Mouse (Mus musculus) kidney, embryonic 14.5 days (tissue): ENCODE data around the gene Slc25a41. TPM values are rescaled to one million over a fixed set of nuclear protein-coding genes. Genes with fewer than 3 reads are reported as not detected.

Source experiments
- ATAC-seq: fragments of 200-750 bp; cut with Nextera tagmentation; 2 replicates; pipeline ENCODE4 v1.8.0; 2017; ENCODE audit warnings: moderate number of reproducible peaks, mild to moderate bottlenecking, moderate TSS enrichment, moderate library complexity; ENCODE audit not compliant: low FRiP score, low TSS enrichment
- H3K27ac ChIP-seq: fragments of 300-500 bp; sonication (generic); 2 replicates; pipeline ENCODE4 v1.5.1; 2014; ENCODE audit warnings: low read depth, mild to moderate bottlenecking, low read length, moderate library complexity, mixed read lengths
- H3K27me3 ChIP-seq: fragments of 300-500 bp; sonication (generic); 2 replicates; pipeline ENCODE4 v1.6.1; 2014; ENCODE audit warnings: mild to moderate bottlenecking, low read length; ENCODE audit not compliant: control insufficient read depth, insufficient read depth
- H3K36me3 ChIP-seq: fragments of 300-500 bp; sonication (generic); 2 replicates; pipeline ENCODE4 v1.6.1; 2014; ENCODE audit warnings: low read length, mixed read lengths; ENCODE audit not compliant: control insufficient read depth, insufficient read depth
- H3K4me1 ChIP-seq: fragments of 300-500 bp; sonication (generic); 2 replicates; pipeline ENCODE4 v1.6.1; 2014; ENCODE audit warnings: low read length, mixed read lengths; ENCODE audit not compliant: control insufficient read depth, insufficient read depth
- H3K4me2 ChIP-seq: fragments of 300-500 bp; sonication (generic); replicated peaks from 2 replicates; pipeline ENCODE4 v1.6.1; 2014; ENCODE audit warnings: low read depth, mild to moderate bottlenecking, low read length
- H3K4me3 ChIP-seq: fragments of 300-500 bp; sonication (generic); 2 replicates; pipeline ENCODE4 v1.5.1; 2014; ENCODE audit warnings: mild to moderate bottlenecking, low read length
- H3K9ac ChIP-seq: fragments of 300-500 bp; sonication (generic); 2 replicates; pipeline ENCODE4 v1.6.1; 2014; ENCODE audit warnings: low read depth, mild to moderate bottlenecking, low read length, moderate library complexity
- H3K9me3 ChIP-seq: fragments of 300-500 bp; sonication (generic); 2 replicates; pipeline ENCODE4 v1.6.1; 2016; ENCODE audit warnings: low read length; ENCODE audit not compliant: control insufficient read depth
- WGBS: fragments of 180-500 bp; shearing (Covaris S2); extraction: QIAGEN DNeasy Blood & Tissue Kit; methylation state at CpG from one replicate; pipeline ENCODE4 v1.1.7; 2014; 5-methylcytosine and 5-hydroxymethylcytosine counted together
- polyA plus RNA-seq: library from polyadenylated mRNA; unstranded; fragments of >200 nt; fragmentation: Nextera tagmentation; extraction: Ambion mirVana; gene quantifications from 2 replicates; pipeline ENCODE4 v1.2.1, GENCODE M21; 2014

The Slc25a41 gene
- polyA plus RNA-seq: 0.16 TPM in 1 of 2 replicates, not detected in the other

DNA sequence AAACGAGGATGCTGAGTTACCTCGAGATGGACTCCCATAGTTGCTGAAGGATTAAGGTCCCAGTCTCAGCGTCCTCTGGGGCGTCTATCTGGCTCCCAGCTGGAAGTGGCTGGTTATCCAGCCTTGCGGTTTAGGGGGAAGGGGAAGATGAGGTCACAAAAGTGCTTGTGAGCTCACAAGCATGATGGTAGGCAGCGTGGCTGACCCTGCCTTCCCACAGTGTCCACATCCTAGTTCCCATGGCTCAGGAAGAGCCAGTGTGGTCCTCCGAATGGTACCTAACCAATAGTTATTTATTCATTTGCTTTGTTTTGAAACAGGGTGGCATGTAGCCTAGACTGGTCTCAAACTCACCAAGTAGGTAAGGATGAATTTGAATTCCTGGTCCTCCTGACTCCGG, at the start of gene Slc25a41:
Gene Slc25a41, minus strand, starts transcription at position 101 of the 400 bp plus-strand sequence.
- WGBS: 81% methylated on average over 8 of the region's 8 CpGs
- no peak within 1 kb of the TSS for H3K9ac ChIP-seq
- no peaks in the 10 kb centered on the region for H3K9me3 ChIP-seq
- H3K27ac ChIP-seq: no peak within 1 kb of the TSS
- no peaks in the 10 kb centered on the region for H3K27me3 ChIP-seq
- H3K4me3 ChIP-seq: no peak within 1 kb of the TSS
- no peaks in the 10 kb centered on the region for H3K4me1 ChIP-seq
- H3K36me3 ChIP-seq: no peaks in the 10 kb centered on the region; the same call in 1 of the 2 replicates
- no peak for ATAC-seq
- H3K4me2 ChIP-seq: no peak within 1 kb of the TSS

DNA sequence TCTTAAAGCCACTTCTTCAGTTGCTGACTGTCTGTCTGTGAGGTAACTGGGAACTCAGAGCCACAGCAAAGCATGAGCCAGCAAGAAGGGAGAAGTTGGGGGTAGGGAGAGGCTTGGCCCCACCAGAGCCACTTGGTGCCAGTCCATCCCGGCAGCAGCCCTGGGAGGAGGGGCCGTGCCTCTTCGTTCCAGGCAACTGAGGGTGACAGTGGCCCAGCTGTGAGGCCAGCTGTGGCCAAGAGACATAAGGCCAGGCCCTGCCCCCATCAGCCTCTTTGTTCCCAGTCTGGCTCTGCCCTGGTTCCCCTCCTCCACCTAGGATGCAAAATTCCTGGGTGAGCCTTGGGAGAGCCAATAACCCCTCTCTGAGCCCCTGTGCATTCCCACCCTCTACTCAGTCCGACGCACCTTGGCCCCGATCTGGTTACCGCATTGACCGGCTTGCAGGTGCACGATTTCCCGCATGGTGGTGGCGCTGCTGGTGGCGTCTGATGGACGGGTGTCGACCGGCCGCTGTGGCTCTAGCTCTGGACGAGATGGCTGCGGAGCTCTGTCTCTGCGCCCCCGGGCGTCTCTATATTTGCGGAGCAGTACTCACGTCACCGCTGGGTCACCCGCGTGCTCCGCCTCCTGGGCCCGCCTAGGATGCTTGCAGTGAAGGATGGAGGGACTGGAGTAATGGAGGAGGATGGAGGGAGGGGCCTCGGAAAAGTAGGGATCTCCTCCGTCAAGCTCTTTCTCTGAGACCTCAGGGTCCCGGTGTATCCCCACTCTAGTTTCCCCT, 45.8 kb upstream of the Slc25a41 start, which contains the start of gene Tubb4a:
Gene Tubb4a, minus strand, starts transcription at position 734 of the 784 bp plus-strand sequence.
- peak within 1 kb of the TSS; percentile 68 for H3K4me2 ChIP-seq
- H3K4me1 ChIP-seq: peaks cover 10% of the 10 kb centered on the region
- H3K36me3 ChIP-seq: no peaks in the 10 kb centered on the region
- peak; percentile 81 for ATAC-seq
- no peak within 1 kb of the TSS for H3K27ac ChIP-seq
- peak within 1 kb of the TSS; percentile 45 for H3K4me3 ChIP-seq
- peak within 1 kb of the TSS; percentile 55; the same call in 1 of the 2 replicates for H3K9ac ChIP-seq
- H3K9me3 ChIP-seq: no peaks in the 10 kb centered on the region
- WGBS: under 1% methylated on average over 31 of the region's 31 CpGs
- H3K27me3 ChIP-seq: no peaks in the 10 kb centered on the region; the same call in 1 of the 2 replicates

DNA sequence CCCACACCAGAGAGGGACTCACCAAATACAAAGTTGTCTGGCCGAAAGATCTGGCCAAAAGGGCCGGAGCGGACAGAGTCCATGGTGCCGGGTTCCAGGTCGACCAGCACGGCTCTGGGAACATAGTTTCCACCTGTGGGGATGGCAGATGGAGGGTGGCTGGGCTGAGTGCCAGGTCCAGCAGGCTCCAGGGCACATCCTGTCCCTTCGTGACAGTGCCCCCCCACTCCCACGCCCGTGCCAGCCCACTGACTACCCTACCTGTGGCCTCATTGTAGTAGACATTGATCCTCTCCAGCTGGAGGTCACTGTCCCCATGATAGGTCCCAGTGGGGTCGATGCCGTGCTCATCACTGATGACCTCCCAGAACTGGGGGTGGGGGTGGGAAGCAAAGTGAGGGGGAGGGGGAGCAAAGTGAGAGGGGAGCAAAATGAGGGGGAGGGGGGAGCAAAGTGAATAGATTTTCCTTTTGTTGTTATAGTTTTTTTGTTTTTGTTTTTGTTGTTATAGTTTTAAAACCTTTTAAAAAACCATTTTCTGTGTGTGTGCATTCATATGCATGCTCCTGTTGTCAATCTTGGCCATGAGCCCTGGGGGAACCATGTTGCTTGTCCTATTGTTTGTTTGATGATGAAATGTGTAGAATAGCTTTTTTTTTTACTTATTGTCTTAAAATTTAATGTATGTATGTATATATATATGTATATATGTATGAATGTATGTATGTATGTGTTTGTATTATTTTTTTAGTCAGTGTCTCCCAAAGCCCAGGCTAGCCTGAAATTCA, 44.7 kb upstream of the Slc25a41 start:
- Histone ChIP-seq H3K9ac (no peak overlapping the region), H3K36me3 (no peaks in the 10 kb centered on the region), H3K4me3 (no peak overlapping the region), H3K9me3 (no peaks in the 10 kb centered on the region), H3K27me3 (no peaks in the 10 kb centered on the region; the same call in 1 of the 2 replicates), H3K4me1 (peaks cover 10% of the 10 kb centered on the region), H3K4me2 (no peak overlapping the region), H3K27ac (no peak overlapping the region)
- ATAC-seq: no peak
- 87% methylated on average over 11 of the region's 11 CpGs for WGBS

- Histone ChIP-seq H3K4me3 (no peak overlapping the region), H3K4me1 (peaks cover 8% of the 10 kb centered on the region), H3K4me2 (no peak overlapping the region), H3K27me3 (no peaks in the 10 kb centered on the region), H3K9ac (no peak overlapping the region), H3K9me3 (no peaks in the 10 kb centered on the region), H3K27ac (no peak overlapping the region), H3K36me3 (no peaks in the 10 kb centered on the region)
- ATAC-seq: no peak
- whole genome bisulfite sequencing: 81% methylated on average over 5 of the region's 5 CpGs
These were observed 41.0 kb upstream of the Slc25a41 start for GRCm38 (mm10) chr17:57082481-57082880.

GRCm38 (mm10) chr17:57081234-57081842, 39.9 kb upstream of the Slc25a41 start:
- WGBS: 93% methylated on average over 31 of the region's 31 CpGs
- Histone ChIP-seq H3K4me3 (no peak overlapping the region), H3K27ac (no peak overlapping the region), H3K4me1 (no peaks in the 10 kb centered on the region), H3K4me2 (no peak overlapping the region), H3K27me3 (no peaks in the 10 kb centered on the region), H3K9ac (no peak overlapping the region), H3K9me3 (no peaks in the 10 kb centered on the region), H3K36me3 (no peaks in the 10 kb centered on the region)
- no peak for ATAC-seq

DNA sequence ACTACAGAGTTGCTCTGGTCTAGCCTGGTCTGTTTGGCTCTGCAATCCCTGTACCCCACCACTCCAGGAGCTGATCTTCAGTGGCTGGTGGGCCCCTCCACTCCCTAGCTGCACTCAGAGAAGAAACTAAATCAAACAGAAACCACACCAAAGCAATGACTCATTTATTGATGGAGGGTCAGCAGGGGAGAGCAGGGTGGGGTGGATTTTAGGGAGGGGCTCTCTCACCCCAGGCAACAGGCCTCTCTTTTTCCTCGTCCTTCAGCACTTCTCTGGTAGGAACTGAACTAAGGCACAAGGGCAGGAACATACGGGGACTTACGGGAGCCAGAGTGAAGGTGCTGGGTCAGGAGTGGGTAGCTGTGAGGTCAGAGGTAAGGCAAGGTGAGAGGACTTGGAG, 38.5 kb upstream of the Slc25a41 start:
- ATAC-seq: no peak
- H3K36me3 ChIP-seq: no peaks in the 10 kb centered on the region
- H3K9ac ChIP-seq: no peak overlapping the region
- 70% methylated on average over 3 of the region's 3 CpGs for WGBS
- no peaks in the 10 kb centered on the region for H3K9me3 ChIP-seq
- no peaks in the 10 kb centered on the region for H3K4me1 ChIP-seq
- no peaks in the 10 kb centered on the region for H3K27me3 ChIP-seq
- no peak overlapping the region for H3K4me3 ChIP-seq
- no peak overlapping the region for H3K27ac ChIP-seq
- H3K4me2 ChIP-seq: no peak overlapping the region

DNA sequence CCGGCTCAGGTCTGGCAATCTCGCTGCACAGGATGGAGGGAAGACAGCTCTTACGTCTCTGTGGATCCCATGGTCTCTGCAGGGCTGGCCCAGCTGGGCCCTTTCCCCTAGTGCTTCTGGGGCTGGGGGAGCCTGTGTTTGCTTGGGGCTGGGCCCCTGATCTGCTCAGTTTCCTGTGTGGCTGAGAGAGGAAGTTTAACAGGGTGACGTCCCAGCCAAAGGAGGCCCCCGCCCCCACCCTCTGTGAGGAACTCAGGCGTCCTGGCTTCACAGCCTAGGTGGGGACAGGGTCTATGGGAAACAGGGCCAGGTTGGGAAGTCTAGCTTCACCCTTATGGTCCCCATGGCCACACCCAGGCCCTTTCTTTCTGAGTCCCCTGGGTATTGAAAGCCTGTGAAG, 36.9 kb upstream of the Slc25a41 start, which contains the start of gene Dennd1c:
Gene Dennd1c, minus strand, starts transcription at position 179 of the 400 bp plus-strand sequence.
- ATAC-seq: no peak

GRCm38 (mm10) chr17:57076916-57077315, 35.5 kb upstream of the Slc25a41 start:
- Histone ChIP-seq H3K36me3 (no peaks in the 10 kb centered on the region), H3K9me3 (no peaks in the 10 kb centered on the region), H3K27ac (no peak overlapping the region), H3K4me1 (no peaks in the 10 kb centered on the region), H3K4me3 (no peak overlapping the region), H3K27me3 (no peaks in the 10 kb centered on the region), H3K9ac (no peak overlapping the region), H3K4me2 (no peak overlapping the region)
- 51% methylated on average over 3 of the region's 3 CpGs for WGBS
- no peak for ATAC-seq

More for the DNA sequence above, 36.9 kb upstream of the Slc25a41 start, which contains the start of gene Dennd1c:
- H3K4me2 ChIP-seq: no peak within 1 kb of the TSS
- 41% methylated on average over 6 of the region's 6 CpGs for WGBS
- H3K4me3 ChIP-seq: no peak within 1 kb of the TSS
- no peaks in the 10 kb centered on the region for H3K9me3 ChIP-seq
- no peaks in the 10 kb centered on the region for H3K36me3 ChIP-seq
- no peak within 1 kb of the TSS; the same call in 1 of the 2 replicates for H3K9ac ChIP-seq
- no peak within 1 kb of the TSS for H3K27ac ChIP-seq
- no peaks in the 10 kb centered on the region for H3K27me3 ChIP-seq
- H3K4me1 ChIP-seq: no peaks in the 10 kb centered on the region
